1 mouse cellular context compared by ENCODE assay signal in the genomic region with DNA sequence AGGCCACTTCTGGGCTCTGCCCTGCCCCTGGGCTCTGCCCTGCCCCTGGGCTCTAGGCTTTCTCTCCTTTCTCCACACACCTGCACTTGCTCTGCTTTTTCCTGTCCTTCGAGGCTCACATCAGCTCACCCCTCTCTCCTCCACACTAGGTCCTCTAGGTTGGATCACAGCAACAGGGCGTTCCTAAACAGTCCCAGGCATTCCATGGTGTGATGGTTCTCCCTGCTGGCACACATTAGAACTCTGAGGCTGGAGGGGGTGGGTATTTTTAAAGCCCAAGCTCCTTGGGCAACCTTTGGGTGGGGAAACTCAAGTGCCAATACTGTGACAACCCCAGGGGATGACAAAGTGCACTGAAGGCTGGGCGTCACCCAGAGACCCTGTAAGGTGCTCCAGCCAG.
TF ChIP-seq lines count a peak whose summit lies in the region.

No protein-coding gene starts in this region.

TF ChIP-seq in myocyte, 11 proteins besides CTCF, POLR2A, EP300 and RAD21 (continued from another document):
- TF ChIP-seq MAX (IDR thresholded peaks at IDR 0.05; ENCODE audit: low read depth): no peak
